Mouse (Mus musculus) neutrophil, adult 83 days (primary cell): ENCODE data around the gene Gm906. TPM values are rescaled to one million over a fixed set of nuclear protein-coding genes. Genes with fewer than 3 reads are reported as not detected.

Experiments
- total RNA-seq, 2 experiments: library from RNA; stranded (reverse); gene quantifications; one replicate each; pipeline ENCODE4 v1.2.4; 2023

The Gm906 gene
- not detected for total RNA-seq

DNA sequence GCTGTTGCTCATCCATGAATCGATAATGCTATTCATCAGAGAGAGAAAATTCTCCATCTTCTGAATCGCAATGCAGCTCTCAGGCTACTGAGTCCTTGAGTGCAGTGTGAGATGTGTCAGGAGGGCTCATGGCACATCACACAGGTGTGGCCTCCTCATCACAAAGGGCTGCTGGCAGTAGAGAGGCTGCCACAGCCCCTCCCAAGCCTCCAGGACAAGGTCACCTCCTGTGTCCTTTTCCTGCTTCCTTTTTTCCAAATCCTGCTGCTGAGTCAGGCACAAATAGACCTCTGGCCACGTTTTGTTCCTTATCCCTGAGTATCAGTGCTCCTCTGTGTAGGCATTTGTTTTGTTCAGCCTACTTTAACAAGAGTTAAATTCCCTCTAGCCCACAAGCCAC, at the start of gene Gm906:
Gene Gm906 (minus strand): TSS at position 101 of the 400 bp plus-strand sequence.

Other genes starting within 250 kb of the Gm906 start
- 10 to 100 TPM in 1 of 2 experiments, 1 to 10 TPM in 1; 7.7 to 14.6 TPM for gene Fbxw17, start 167.6 kb upstream of the Gm906 start, total RNA-seq
- gene Gm47429, start 193.6 kb upstream of the Gm906 start, total RNA-seq: not detected
- not detected for gene Nutm2, start 217.0 kb upstream of the Gm906 start, total RNA-seq